Mouse (Mus musculus): ENCODE results near the gene Gm20388. TPM values are rescaled to one million over a fixed set of nuclear protein-coding genes. Genes with fewer than 3 reads are reported as not detected.

The Gm20388 gene
- total and polyA plus RNA-seq, 3 experiments = 0.02 to 0.05 TPM; not detected in 1

- H3K4me1 ChIP-seq (ENCODE audit: insufficient read depth, low read depth, low read length) = peaks cover 60% of the 10 kb centered on the region
- no peak for ATAC-seq (ENCODE audit: extremely low read depth, insufficient number of reproducible peaks, low FRiP score, poor library complexity, severe bottlenecking)
- H3K4me3 ChIP-seq (ENCODE audit: low read depth, low read length) = no peak overlapping the region
- no peak for DNase-seq (ENCODE audit: low spot score)
- TF ChIP-seq CTCF (IDR thresholded peaks at IDR 0.05; ENCODE audit: low read depth, low read length) (no peak), TAL1 (conservative IDR thresholded peaks at IDR 0.05; ENCODE audit: low read depth, low read length) (no peak), POLR2AphosphoS5 (IDR thresholded peaks at IDR 0.05; ENCODE audit: insufficient replicate concordance, low read depth, low read length) (no peak)
- peaks cover 83% of the 10 kb centered on the region for H3K27me3 ChIP-seq (ENCODE audit: insufficient read depth, low read length)
- H3K36me3 ChIP-seq (replicated peaks) = no peaks in the 10 kb centered on the region
- peaks cover 5% of the 10 kb centered on the region for H3K9me3 ChIP-seq (replicated peaks)
These were observed 107.7 kb downstream of the Gm20388 start for GRCm38 (mm10) chr8:120018379-120018778.

- no peak for DNase-seq (ENCODE audit: low spot score)
- peaks cover 87% of the 10 kb centered on the region for H3K27me3 ChIP-seq (ENCODE audit: insufficient read depth, low read length)
- TF ChIP-seq CTCF (IDR thresholded peaks at IDR 0.05; ENCODE audit: low read depth, low read length) (no peak), GATA2 (IDR thresholded peaks at IDR 0.05; ENCODE audit: borderline replicate concordance, low read depth, low read length) (no peak), POLR2AphosphoS5 (IDR thresholded peaks at IDR 0.05; ENCODE audit: insufficient replicate concordance, low read depth, low read length) (no peak), TAL1 (conservative IDR thresholded peaks at IDR 0.05; ENCODE audit: low read depth, low read length) (no peak), GATA1 (IDR thresholded peaks at IDR 0.05; ENCODE audit: borderline replicate concordance, low read length) (no peak)
- H3K4me3 ChIP-seq (ENCODE audit: low read depth, low read length) = no peak overlapping the region
- peaks cover 52% of the 10 kb centered on the region for H3K4me1 ChIP-seq (ENCODE audit: insufficient read depth, low read depth, low read length)
- peaks cover 5% of the 10 kb centered on the region for H3K9me3 ChIP-seq (replicated peaks)
- ATAC-seq (ENCODE audit: extremely low read depth, insufficient number of reproducible peaks, low FRiP score, poor library complexity, severe bottlenecking) = no peak
- H3K36me3 ChIP-seq (replicated peaks) = no peaks in the 10 kb centered on the region
These were observed 108.7 kb downstream of the Gm20388 start for GRCm38 (mm10) chr8:120019297-120019696.

- Histone ChIP-seq H3K27me3 (ENCODE audit: insufficient read depth, low read length) (peaks cover 88% of the 10 kb centered on the region), H3K36me3 (replicated peaks) (no peaks in the 10 kb centered on the region), H3K4me3 (ENCODE audit: low read depth, low read length) (no peak overlapping the region; the same call in 1 of the 2 replicates), H3K9me3 (replicated peaks) (peaks cover 5% of the 10 kb centered on the region), H3K4me1 (ENCODE audit: insufficient read depth, low read depth, low read length) (peaks cover 53% of the 10 kb centered on the region)
- DNase-seq (ENCODE audit: low spot score) (no peak), ATAC-seq (ENCODE audit: extremely low read depth, insufficient number of reproducible peaks, low FRiP score, poor library complexity, severe bottlenecking) (0 out of 2 replicates have a peak, but pooled peaks have one; percentile 16)
- TF ChIP-seq POLR2AphosphoS5 (IDR thresholded peaks at IDR 0.05; ENCODE audit: insufficient replicate concordance, low read depth, low read length) (no peak), TAL1 (conservative IDR thresholded peaks at IDR 0.05; ENCODE audit: low read depth, low read length) (no peak), GATA2 (IDR thresholded peaks at IDR 0.05; ENCODE audit: borderline replicate concordance, low read depth, low read length) (no peak), GATA1 (IDR thresholded peaks at IDR 0.05; ENCODE audit: borderline replicate concordance, low read length) (no peak), CTCF (IDR thresholded peaks at IDR 0.05; ENCODE audit: low read depth, low read length) (no peak)
These were observed 109.7 kb downstream of the Gm20388 start for GRCm38 (mm10) chr8:120020298-120020697.

- no peaks in the 10 kb centered on the region for H3K36me3 ChIP-seq (replicated peaks)
- peaks cover 70% of the 10 kb centered on the region for H3K4me1 ChIP-seq (ENCODE audit: insufficient read depth, low read depth, low read length)
- no peak for TF ChIP-seq GATA1 (IDR thresholded peaks at IDR 0.05; ENCODE audit: borderline replicate concordance, low read length)
- no peak for TF ChIP-seq CTCF (IDR thresholded peaks at IDR 0.05; ENCODE audit: low read depth, low read length)
- TF ChIP-seq POLR2AphosphoS5 (IDR thresholded peaks at IDR 0.05; ENCODE audit: insufficient replicate concordance, low read depth, low read length) = no peak
- TF ChIP-seq GATA2 (IDR thresholded peaks at IDR 0.05; ENCODE audit: borderline replicate concordance, low read depth, low read length) = 0 out of 2 replicates have a peak, but pooled peaks have one; percentile 43
- TF ChIP-seq TAL1 (conservative IDR thresholded peaks at IDR 0.05; ENCODE audit: low read depth, low read length) = peak; percentile 94
- no peak overlapping the region; the same call in 1 of the 2 replicates for H3K4me3 ChIP-seq (ENCODE audit: low read depth, low read length)
- ATAC-seq (ENCODE audit: extremely low read depth, insufficient number of reproducible peaks, low FRiP score, poor library complexity, severe bottlenecking) = peak; percentile 95
- peak; percentile 85 for DNase-seq (ENCODE audit: low spot score)
- peaks cover 5% of the 10 kb centered on the region for H3K9me3 ChIP-seq (replicated peaks)
- H3K27me3 ChIP-seq (ENCODE audit: insufficient read depth, low read length) = peaks cover 54% of the 10 kb centered on the region
These were observed 115.6 kb downstream of the Gm20388 start for GRCm38 (mm10) chr8:120026199-120026598.

- Histone ChIP-seq H3K27me3 (ENCODE audit: insufficient read depth, low read length) (peaks cover 46% of the 10 kb centered on the region), H3K4me3 (ENCODE audit: low read depth, low read length) (no peak overlapping the region; the same call in 1 of the 2 replicates), H3K9me3 (replicated peaks) (peaks cover 5% of the 10 kb centered on the region), H3K4me1 (ENCODE audit: insufficient read depth, low read depth, low read length) (peaks cover 63% of the 10 kb centered on the region), H3K36me3 (replicated peaks) (no peaks in the 10 kb centered on the region)
- TF ChIP-seq POLR2AphosphoS5 (IDR thresholded peaks at IDR 0.05; ENCODE audit: insufficient replicate concordance, low read depth, low read length) (no peak), CTCF (IDR thresholded peaks at IDR 0.05; ENCODE audit: low read depth, low read length) (no peak), TAL1 (conservative IDR thresholded peaks at IDR 0.05; ENCODE audit: low read depth, low read length) (no peak), GATA1 (IDR thresholded peaks at IDR 0.05; ENCODE audit: borderline replicate concordance, low read length) (no peak), GATA2 (IDR thresholded peaks at IDR 0.05; ENCODE audit: borderline replicate concordance, low read depth, low read length) (no peak)
- ATAC-seq (ENCODE audit: extremely low read depth, insufficient number of reproducible peaks, low FRiP score, poor library complexity, severe bottlenecking) (no peak), DNase-seq (ENCODE audit: low spot score) (no peak)
These were observed 116.3 kb downstream of the Gm20388 start for GRCm38 (mm10) chr8:120026991-120027390.

- H3K4me3 ChIP-seq (ENCODE audit: low read depth, low read length) = no peak overlapping the region
- DNase-seq (ENCODE audit: low spot score) (no peak), ATAC-seq (ENCODE audit: extremely low read depth, insufficient number of reproducible peaks, low FRiP score, poor library complexity, severe bottlenecking) (no peak)
- H3K27me3 ChIP-seq (ENCODE audit: insufficient read depth, low read length) = peaks cover 25% of the 10 kb centered on the region
- no peak for TF ChIP-seq GATA2 (IDR thresholded peaks at IDR 0.05; ENCODE audit: borderline replicate concordance, low read depth, low read length)
- TF ChIP-seq GATA1 (IDR thresholded peaks at IDR 0.05; ENCODE audit: borderline replicate concordance, low read length) = no peak
- no peak for TF ChIP-seq CTCF (IDR thresholded peaks at IDR 0.05; ENCODE audit: low read depth, low read length)
- TF ChIP-seq TAL1 (conservative IDR thresholded peaks at IDR 0.05; ENCODE audit: low read depth, low read length) = no peak
- no peak for TF ChIP-seq POLR2AphosphoS5 (IDR thresholded peaks at IDR 0.05; ENCODE audit: insufficient replicate concordance, low read depth, low read length)
- H3K36me3 ChIP-seq (replicated peaks) = no peaks in the 10 kb centered on the region
- peaks cover 48% of the 10 kb centered on the region for H3K4me1 ChIP-seq (ENCODE audit: insufficient read depth, low read depth, low read length)
- H3K9me3 ChIP-seq (replicated peaks) = no peaks in the 10 kb centered on the region
These were observed 119.8 kb downstream of the Gm20388 start for GRCm38 (mm10) chr8:120030447-120030846.

Data from G1E (cell line).